26 mouse cellular contexts compared by ENCODE assay signal in genomic region chr2:151528066-151528465, GRCm38 (mm10). TPM values are rescaled to one million over a fixed set of nuclear protein-coding genes. Genes with fewer than 3 reads are reported as not detected.
"Had no signal": no experiment of that assay in that cellular context is flagged by ENCODE, and none has a peak within 500 bp of the region (broad histone marks: within the 10 kb centered on the region; RNA-seq: fewer than 3 reads in every experiment).

No protein-coding gene starts in this region.

- H3K4me3 ChIP-seq: liver, embryonic 13.5 days; liver, embryonic 15.5 days; lung, embryonic 15.5 days; midbrain, embryonic 10.5 days; midbrain, embryonic 12.5 days; myocyte; neural tube, embryonic 13.5 days; neural tube, embryonic 15.5 days had no signal

- H3K27ac ChIP-seq: liver, embryonic 13.5 days; liver, embryonic 15.5 days; lung, embryonic 15.5 days; midbrain, embryonic 10.5 days; midbrain, embryonic 12.5 days; neural tube, embryonic 13.5 days; neural tube, embryonic 15.5 days had no signal

- H3K36me3 ChIP-seq: liver, embryonic 13.5 days; liver, embryonic 15.5 days; lung, embryonic 15.5 days; midbrain, embryonic 10.5 days; midbrain, embryonic 12.5 days had no signal

- H3K27me3 ChIP-seq: liver, embryonic 15.5 days; lung, embryonic 15.5 days; midbrain, embryonic 12.5 days; neural tube, embryonic 13.5 days; neural tube, embryonic 15.5 days had no signal

- DNase-seq: liver, embryonic 13.5 days; liver, postnatal 0 days; lung, adult 2 months; lung, postnatal 10 days; lung, postnatal 4 days; midbrain, embryonic 14.5 days; retina, postnatal 1 day; right cerebral cortex, adult 18-20 months; right cerebral cortex, postnatal 25 days; right cerebral cortex, postnatal 4 days; spleen, adult 18-20 months had no signal

- H3K9me3 ChIP-seq: liver, embryonic 13.5 days; liver, embryonic 15.5 days; lung, embryonic 15.5 days; midbrain, embryonic 10.5 days; midbrain, embryonic 12.5 days; neural tube, embryonic 13.5 days; neural tube, embryonic 15.5 days had no signal

- H3K4me1 ChIP-seq: midbrain, embryonic 10.5 days; midbrain, embryonic 12.5 days; neural tube, embryonic 13.5 days; neural tube, embryonic 15.5 days had no signal

RNA-seq across cellular contexts. Expression of gene Sdcbp2, which starts 44.4 kb away (rescaled TPM):
- total RNA-seq: megakaryocyte, adult 5-6 weeks; megakaryocyte-erythroid progenitor cell, adult 5-6 weeks had no signal
- polyA plus RNA-seq: liver, embryonic 11.5 days had no signal

RNA-seq across cellular contexts. Expression of gene 4921509C19Rik, which starts 52.1 kb away (rescaled TPM):
- total RNA-seq: megakaryocyte-erythroid progenitor cell, adult 5-6 weeks had no signal
- polyA plus RNA-seq: liver, embryonic 11.5 days; liver, embryonic 13.5 days; liver, embryonic 15.5 days; liver, postnatal 0 days; lung, adult 2 months; lung, embryonic 15.5 days; midbrain, embryonic 10.5 days; midbrain, embryonic 12.5 days; midbrain, embryonic 14.5 days; midbrain, embryonic 16.5 days; myocyte; neural tube, embryonic 11.5 days; neural tube, embryonic 13.5 days; neural tube, embryonic 15.5 days; small intestine, adult 2 months; stomach, embryonic 14.5 days; stomach, embryonic 16.5 days had no signal
